Mouse (Mus musculus): ENCODE data around the gene Cabs1.

Cabs1 gene

GRCm38 (mm10) chr5:87979139-87979538 lies at the start of gene Cabs1:
TSS of gene Cabs1 (plus strand) at chr5:87979439.
- no peak for DNase-seq

GRCm38 (mm10) chr5:87931603-87932002 lies 47.6 kb upstream of the Cabs1 start:
- no peak for DNase-seq

- DNase-seq: no peak
Observed at GRCm38 (mm10) chr5:87940752-87941151, 38.5 kb upstream of the Cabs1 start.

GRCm38 (mm10) chr5:87942515-87942914 lies 36.7 kb upstream of the Cabs1 start:
- DNase-seq: no peak

- DNase-seq: no peak
Observed at GRCm38 (mm10) chr5:87951836-87952235, 27.4 kb upstream of the Cabs1 start.

- no peak for DNase-seq
Observed at GRCm38 (mm10) chr5:87969201-87969600, 10.0 kb upstream of the Cabs1 start, which contains the start of the genes 2310003L06Rik and Gm28434. TSS of gene 2310003L06Rik (plus strand) at chr5:87969459. TSS of gene Gm28434 (plus strand) at chr5:87969517.

- DNase-seq: no peak
Observed at GRCm38 (mm10) chr5:87982468-87983214, 3.4 kb downstream of the Cabs1 start.

- no peak for DNase-seq
Observed at GRCm38 (mm10) chr5:88002249-88002648, 23.0 kb downstream of the Cabs1 start, which contains the start of gene Smr3a. TSS of gene Smr3a (plus strand) at chr5:88002549.

- DNase-seq: no peak
Observed at GRCm38 (mm10) chr5:88005241-88005640, 26.0 kb downstream of the Cabs1 start.

Data from right cerebral cortex, postnatal 4 days (tissue).